Mouse (Mus musculus) gastrocnemius, postnatal 36 days (tissue): ENCODE data around the gene Gm12830. TPM values are rescaled to one million over a fixed set of nuclear protein-coding genes. Genes with fewer than 3 reads are reported as not detected.
A peak's percentile ranks its signal among the peaks of the same experiment; 100 is the strongest.

Experiments used
- DNase-seq, 2 experiments: peaks; one replicate each; pipeline ENCODE4 v3.0.0; 2022
- intact Hi-C: fragments of 180-260 bp; cut with DNase I; formaldehyde crosslinking; loops from one replicate; pipeline ENCODE4 v1.15.1; 2025
- long read RNA-seq, 2 experiments: library from polyadenylated mRNA; stranded (forward); transcript quantifications; one replicate each; pipeline ENCODE4 v2.0.0; 2021
- total RNA-seq, 2 experiments: library from RNA; stranded (reverse); gene quantifications; 2 replicates each; pipeline ENCODE4 v1.2.3; 2021

Gene Gm12830
- not detected for total RNA-seq
- long read RNA-seq, experiment 1 = 0 reads
- long read RNA-seq, experiment 2 = 0 reads

GRCm38 (mm10) chr4:114821567-114822192 is at the start of gene Gm12830:
Gene Gm12830, plus strand, starts transcription at chr4:114821722.
- peak; percentile 7 to 29 for DNase-seq
- intact Hi-C loops = no loop called here

GRCm38 (mm10) chr4:114773316-114773715 is 48.2 kb upstream of the Gm12830 start:
- intact Hi-C loops = no loop called here

GRCm38 (mm10) chr4:114777625-114778202 is 43.8 kb upstream of the Gm12830 start:
- intact Hi-C loops = no loop called here
- no peak for DNase-seq

More at GRCm38 (mm10) chr4:114773316-114773715, 48.2 kb upstream of the Gm12830 start:
- DNase-seq = no peak

GRCm38 (mm10) chr4:114778716-114779474 is 42.6 kb upstream of the Gm12830 start:
- peak in 1 of 2 experiments; percentile 6 for DNase-seq
- intact Hi-C loops = no loop called here

GRCm38 (mm10) chr4:114779475-114779757 is 42.1 kb upstream of the Gm12830 start:
- intact Hi-C loops = no loop called here
- DNase-seq = peak in 1 of 2 experiments; percentile 3

- intact Hi-C loops = no loop called here
- DNase-seq = no peak
Measured at GRCm38 (mm10) chr4:114779758-114780546, 41.6 kb upstream of the Gm12830 start.

DNA sequence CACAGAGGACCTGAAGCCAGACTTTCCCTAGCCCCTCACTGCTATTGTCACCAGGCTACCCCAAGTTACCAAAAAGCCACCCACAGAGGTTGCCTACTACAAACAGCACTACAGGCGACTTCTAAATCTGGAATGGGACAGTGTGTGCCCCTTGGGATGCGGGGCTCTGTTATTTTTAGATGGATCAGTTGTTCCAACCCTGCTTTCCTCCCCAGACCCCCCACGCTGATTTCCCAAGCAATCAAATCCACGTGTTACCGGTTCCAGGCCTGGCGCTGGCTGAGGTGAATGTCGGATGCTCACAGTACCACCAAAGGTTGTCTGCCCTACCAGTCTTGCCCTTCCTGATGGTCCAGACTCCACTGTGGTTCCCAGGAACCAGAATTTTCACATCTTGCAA is 38.7 kb upstream of the Gm12830 start:
- no peak for DNase-seq
- intact Hi-C loops = no loop called here

GRCm38 (mm10) chr4:114784735-114785134 is 36.8 kb upstream of the Gm12830 start:
- intact Hi-C loops = no loop called here
- DNase-seq = no peak

DNA sequence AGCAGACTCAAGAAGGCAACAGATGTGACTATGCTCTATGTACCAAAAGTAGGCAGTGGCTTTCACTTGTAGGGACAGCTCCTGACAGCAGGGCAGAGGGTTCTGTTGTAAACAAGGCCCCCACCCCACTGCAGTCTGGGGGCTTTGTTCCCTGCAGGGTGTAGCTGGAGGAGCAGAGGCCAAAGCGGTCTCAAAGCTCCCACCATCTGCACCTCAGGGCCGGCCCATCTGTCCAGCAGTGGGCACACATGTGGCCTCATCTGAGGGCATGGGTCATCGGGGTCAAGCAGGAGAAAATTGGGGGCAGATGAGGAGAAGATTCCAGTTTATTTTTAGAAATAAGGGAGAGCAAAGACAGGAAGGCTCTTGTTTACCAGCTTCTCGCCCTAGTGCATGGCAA is 32.7 kb upstream of the Gm12830 start:
- intact Hi-C loops = no loop called here
- DNase-seq = no peak

- no peak for DNase-seq
- intact Hi-C loops = no loop called here
Measured at GRCm38 (mm10) chr4:114791650-114792049, 29.9 kb upstream of the Gm12830 start.

DNA sequence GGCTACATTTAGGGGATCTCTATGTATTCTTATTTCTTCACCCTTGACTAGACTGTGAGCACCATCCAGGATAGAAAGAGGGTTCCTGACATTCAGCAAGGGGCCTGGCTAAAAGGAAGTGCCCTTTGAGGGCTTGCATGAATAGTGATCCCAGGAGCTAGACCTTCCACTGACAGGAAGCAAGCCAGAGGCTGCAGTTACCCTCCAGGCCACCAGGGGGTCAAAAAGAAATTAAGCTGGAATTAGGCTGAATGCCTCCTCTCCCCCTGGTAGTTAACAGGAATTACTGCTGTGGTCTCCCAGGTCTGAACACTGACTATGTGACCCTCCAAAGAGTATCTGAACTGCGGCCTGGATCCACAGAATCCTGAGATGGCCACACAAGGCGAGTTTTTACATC is 27.7 kb upstream of the Gm12830 start:
- intact Hi-C loops = no loop called here
- no peak for DNase-seq

DNA sequence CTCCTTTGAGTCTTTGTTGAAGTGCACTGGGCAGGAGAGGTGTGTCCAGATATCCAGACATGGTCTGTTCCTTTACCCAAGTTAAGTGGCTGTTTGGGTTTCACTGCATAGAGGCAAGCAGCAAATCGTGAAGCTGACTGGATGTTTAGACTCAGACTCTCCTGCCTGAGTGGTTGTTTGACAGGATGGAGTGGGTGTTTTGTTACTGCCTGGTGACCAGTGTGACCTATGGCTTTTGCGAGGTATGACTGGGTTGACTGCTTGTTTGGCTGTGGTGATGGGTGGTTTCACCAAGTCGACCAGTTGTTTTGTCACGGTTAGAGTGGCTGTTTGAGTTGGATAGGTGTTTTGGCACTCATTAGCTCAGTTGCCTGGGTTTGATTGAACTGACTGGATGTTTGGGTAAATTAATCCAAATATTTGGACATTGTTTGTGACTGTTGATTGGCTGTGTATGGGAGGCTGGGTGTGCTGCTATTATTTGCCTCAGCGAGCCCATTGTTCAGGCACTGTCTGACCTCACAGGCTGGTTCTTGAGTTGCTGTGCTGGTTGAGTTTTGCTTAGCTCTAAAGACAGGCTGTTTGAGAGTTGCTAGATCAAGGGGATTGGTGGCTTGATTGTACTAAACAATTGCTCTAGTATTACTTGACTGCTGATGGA is 24.1 kb upstream of the Gm12830 start:
- intact Hi-C loops = no loop called here
- no peak for DNase-seq

DNA sequence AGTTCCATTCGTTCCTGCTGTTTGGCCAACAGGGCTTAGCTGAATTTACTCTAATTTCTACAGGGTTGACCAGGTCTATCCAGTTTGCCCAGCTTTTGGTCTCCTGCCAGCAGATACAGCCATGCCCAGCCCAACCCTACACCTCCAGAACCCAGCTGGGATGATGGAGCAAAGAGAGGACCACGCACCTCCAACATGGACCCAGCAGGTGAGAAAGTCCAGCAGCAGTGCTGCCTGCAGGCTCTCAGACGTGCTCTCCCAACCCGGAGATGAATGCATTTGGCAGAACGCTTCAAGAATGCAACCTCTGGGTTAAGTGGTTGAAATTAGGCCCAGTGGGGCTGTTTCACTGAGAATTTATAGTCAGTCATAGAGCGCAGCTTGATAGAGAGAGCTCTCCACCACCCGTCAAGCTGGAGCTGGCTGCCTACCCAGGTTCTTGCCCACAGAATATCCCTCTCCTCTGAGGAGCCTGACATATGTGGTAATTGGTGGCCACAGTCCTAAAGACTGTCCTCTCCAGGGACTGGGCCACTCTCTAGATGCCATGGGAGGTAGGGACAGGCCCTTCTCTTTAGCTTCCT is 23.4 kb upstream of the Gm12830 start:
- no peak for DNase-seq
- intact Hi-C loops = no loop called here

DNA sequence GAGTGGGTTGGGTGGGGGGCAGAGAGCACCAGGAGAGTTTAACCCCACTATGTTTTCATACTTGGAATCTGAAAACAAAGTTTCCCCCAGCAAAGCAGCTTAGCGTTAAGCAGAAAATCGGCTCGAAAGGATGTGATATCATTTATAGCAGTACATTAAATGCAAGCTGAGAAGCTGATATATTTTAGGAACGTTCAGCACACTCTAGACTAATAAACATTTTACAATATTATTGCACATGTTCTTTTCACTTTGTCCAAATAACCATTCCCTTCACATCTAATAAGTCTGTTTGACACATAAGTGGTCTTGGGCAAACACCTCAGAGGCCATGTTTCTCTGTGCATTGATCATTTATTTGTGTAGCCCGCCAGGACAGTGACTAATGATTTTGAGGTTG is 17.4 kb upstream of the Gm12830 start:
- intact Hi-C loops = no loop called here
- DNase-seq = no peak

DNA sequence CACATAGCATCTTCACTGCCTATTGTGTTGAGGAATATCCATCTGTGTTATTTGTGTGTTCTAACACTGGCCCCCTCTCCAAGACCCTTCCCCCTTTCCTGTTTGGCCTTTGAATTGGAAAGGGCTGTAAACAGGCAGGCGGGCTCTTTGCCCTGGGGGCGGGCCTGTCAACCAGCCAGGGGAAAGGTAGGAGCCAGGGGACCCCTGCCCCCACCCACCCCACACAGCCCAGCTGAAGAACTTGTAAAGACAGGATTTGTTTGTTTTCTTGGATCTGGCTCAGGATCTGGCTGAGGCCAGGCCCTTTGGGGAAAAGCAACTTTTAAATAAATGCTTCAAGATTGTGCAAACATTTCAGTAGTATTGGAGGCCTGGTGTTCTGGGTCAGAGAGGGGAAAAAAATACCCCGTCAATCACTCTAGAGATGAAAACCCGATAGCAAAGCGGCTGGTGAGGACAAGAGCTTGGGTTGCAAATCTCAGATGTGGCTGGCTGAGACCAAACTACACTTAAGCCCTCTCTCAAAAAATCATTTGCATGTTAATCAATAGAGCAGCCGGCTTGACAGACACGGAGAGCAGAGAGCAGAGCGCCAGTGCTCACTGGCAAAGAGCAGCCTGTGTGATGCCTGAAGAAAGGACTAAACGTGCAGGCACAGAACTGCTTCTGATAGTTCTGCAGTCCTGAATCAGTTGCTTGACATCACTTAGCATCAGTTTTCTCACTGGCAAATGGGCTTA is 2.4 kb upstream of the Gm12830 start:
- intact Hi-C loops = no loop called here

DNA sequence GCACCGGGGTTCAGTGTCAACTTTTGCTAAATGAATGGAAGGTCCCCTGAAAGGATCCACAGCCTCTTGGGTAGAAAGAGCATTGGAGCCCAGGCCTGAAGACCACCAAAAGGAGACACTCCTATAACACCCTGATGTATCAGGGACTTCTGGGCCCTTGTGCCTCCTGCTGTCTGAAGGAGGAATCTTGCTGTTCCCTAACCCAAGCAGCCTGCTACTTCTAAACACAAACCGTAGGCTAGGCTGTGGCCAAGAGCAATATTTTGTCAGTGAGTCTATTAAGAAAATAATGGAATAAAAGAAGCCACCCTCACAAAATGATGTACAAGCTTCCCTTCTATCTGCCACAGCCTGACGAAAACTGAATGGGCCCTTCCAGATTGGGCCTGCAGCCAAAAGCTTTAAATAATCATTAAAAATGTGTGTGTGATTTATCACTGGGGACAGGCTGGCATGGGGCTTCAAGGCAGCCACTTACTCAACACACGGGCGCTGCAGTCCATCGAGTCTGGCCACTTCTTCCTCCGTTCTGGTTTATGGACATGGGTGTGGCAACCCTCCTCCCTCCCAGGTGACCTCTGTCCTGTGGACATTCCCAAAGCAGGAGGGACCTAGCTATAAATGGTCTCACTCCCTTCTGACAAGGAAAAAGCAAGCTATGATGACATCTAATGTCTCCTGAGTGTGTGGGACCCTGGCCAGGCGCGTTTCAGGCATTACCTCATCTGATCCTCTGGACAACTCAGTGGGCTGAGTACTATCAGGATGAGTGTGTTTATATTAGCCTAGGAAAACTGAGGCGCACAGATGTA is 13.5 kb downstream of the Gm12830 start:
- no peak for DNase-seq
- intact Hi-C loops = no loop called here

More for the DNA sequence above, 2.4 kb upstream of the Gm12830 start:
- DNase-seq = no peak

DNA sequence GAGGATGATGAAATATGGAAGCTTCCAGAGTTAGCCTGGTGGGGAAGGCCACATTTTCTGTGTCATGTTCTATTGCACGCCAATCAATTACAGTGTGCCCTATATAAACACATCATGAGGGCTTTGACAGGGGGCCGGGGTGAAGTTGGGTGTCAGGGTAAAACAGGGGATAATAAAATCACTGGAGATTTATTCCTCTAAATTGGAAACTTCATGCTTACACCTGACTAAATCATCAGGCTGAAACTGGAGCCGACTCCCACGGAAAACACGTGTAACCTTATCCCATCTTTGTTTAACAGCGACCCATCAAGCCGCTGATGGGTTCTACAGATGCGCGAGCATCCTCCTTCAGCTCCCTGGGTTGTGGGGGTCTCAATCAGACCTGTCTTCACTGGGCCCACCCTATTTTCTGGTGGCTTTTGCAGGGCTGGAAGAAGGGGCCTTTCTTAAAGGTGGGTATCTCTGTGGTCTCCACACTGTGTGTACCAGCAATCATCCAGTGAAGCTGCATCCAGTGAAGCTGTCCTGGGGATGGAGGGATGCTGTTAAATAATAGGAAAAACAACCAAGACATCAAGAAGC is 19.9 kb downstream of the Gm12830 start:
- DNase-seq = no peak
- intact Hi-C loops = no loop called here

GRCm38 (mm10) chr4:114842376-114842960 is 20.9 kb downstream of the Gm12830 start:
- intact Hi-C loops = no loop called here
- no peak for DNase-seq
